Mouse (Mus musculus): ENCODE results near the gene Rnaseh1. TPM values are rescaled to one million over a fixed set of nuclear protein-coding genes. Genes with fewer than 3 reads are reported as not detected.
A peak's percentile ranks its signal among the peaks of the same experiment; 100 is the strongest.

Rnaseh1 gene
- total and polyA plus RNA-seq, 3 experiments, result 17.6 to 24.5 (median 17.8) TPM

- H3K27me3 ChIP-seq (ENCODE audit: insufficient read depth, low read length), result no peaks in the 10 kb centered on the region
- peaks cover 95% of the 10 kb centered on the region for H3K36me3 ChIP-seq (replicated peaks)
- peaks cover 3% of the 10 kb centered on the region; the same call in 1 of the 2 replicates for H3K4me1 ChIP-seq (ENCODE audit: insufficient read depth, low read depth, low read length)
- DNase-seq (ENCODE audit: low spot score) (peak; percentile 57), ATAC-seq (ENCODE audit: extremely low read depth, insufficient number of reproducible peaks, low FRiP score, poor library complexity, severe bottlenecking) (no peak)
- TF ChIP-seq POLR2AphosphoS5 (IDR thresholded peaks at IDR 0.05; ENCODE audit: insufficient replicate concordance, low read depth, low read length) (no peak), GATA2 (IDR thresholded peaks at IDR 0.05; ENCODE audit: borderline replicate concordance, low read depth, low read length) (no peak), GATA1 (IDR thresholded peaks at IDR 0.05; ENCODE audit: borderline replicate concordance, low read length) (no peak), TAL1 (conservative IDR thresholded peaks at IDR 0.05; ENCODE audit: low read depth, low read length) (no peak), CTCF (IDR thresholded peaks at IDR 0.05; ENCODE audit: low read depth, low read length) (peak; percentile 100)
- no peaks in the 10 kb centered on the region for H3K9me3 ChIP-seq (replicated peaks)
- H3K4me3 ChIP-seq (ENCODE audit: low read depth, low read length), result no peak overlapping the region
These were observed 50.3 kb downstream of the Rnaseh1 start for GRCm38 (mm10) chr12:28699656-28700055.

DNA sequence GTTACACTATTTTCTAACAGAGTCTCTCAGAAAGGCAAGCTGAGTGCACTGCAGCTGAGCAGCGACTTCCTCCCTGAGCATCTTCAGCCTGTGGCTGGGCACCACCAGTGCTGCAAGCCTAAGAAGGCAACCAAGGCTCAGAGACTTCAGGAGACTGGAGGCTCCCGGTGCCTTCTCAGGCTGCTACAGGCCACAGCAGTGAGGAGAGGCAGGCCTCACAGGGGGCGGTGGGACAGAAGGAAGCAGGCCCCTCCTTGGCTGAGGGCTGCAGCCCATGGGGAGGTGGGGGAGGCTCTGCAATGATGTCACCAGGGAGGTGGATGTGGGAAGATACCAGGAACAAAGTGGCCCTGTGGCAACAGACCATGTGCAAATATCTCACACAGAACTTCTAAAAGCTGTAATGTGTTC lies 50.7 kb downstream of the Rnaseh1 start:
- Histone ChIP-seq H3K36me3 (replicated peaks) (peaks cover 95% of the 10 kb centered on the region), H3K4me1 (ENCODE audit: insufficient read depth, low read depth, low read length) (peaks cover 3% of the 10 kb centered on the region; the same call in 1 of the 2 replicates)
- ATAC-seq (ENCODE audit: extremely low read depth, insufficient number of reproducible peaks, low FRiP score, poor library complexity, severe bottlenecking), result no peak

GRCm38 (mm10) chr12:28700561-28701025 lies 51.2 kb downstream of the Rnaseh1 start:
- no peak for TF ChIP-seq POLR2AphosphoS5 (IDR thresholded peaks at IDR 0.05; ENCODE audit: insufficient replicate concordance, low read depth, low read length)
- TF ChIP-seq TAL1 (conservative IDR thresholded peaks at IDR 0.05; ENCODE audit: low read depth, low read length), result no peak
- TF ChIP-seq GATA1 (IDR thresholded peaks at IDR 0.05; ENCODE audit: borderline replicate concordance, low read length), result no peak
- TF ChIP-seq GATA2 (IDR thresholded peaks at IDR 0.05; ENCODE audit: borderline replicate concordance, low read depth, low read length), result no peak
- TF ChIP-seq CTCF (IDR thresholded peaks at IDR 0.05; ENCODE audit: low read depth, low read length), result no peak
- no peaks in the 10 kb centered on the region for H3K27me3 ChIP-seq (ENCODE audit: insufficient read depth, low read length)

More for the DNA sequence above, 50.7 kb downstream of the Rnaseh1 start:
- Histone ChIP-seq H3K9me3 (replicated peaks) (no peaks in the 10 kb centered on the region), H3K4me3 (ENCODE audit: low read depth, low read length) (no peak overlapping the region), H3K27me3 (ENCODE audit: insufficient read depth, low read length) (no peaks in the 10 kb centered on the region)
- no peak for DNase-seq (ENCODE audit: low spot score)
- TF ChIP-seq TAL1 (conservative IDR thresholded peaks at IDR 0.05; ENCODE audit: low read depth, low read length) (no peak), CTCF (IDR thresholded peaks at IDR 0.05; ENCODE audit: low read depth, low read length) (no peak), POLR2AphosphoS5 (IDR thresholded peaks at IDR 0.05; ENCODE audit: insufficient replicate concordance, low read depth, low read length) (no peak), GATA1 (IDR thresholded peaks at IDR 0.05; ENCODE audit: borderline replicate concordance, low read length) (no peak), GATA2 (IDR thresholded peaks at IDR 0.05; ENCODE audit: borderline replicate concordance, low read depth, low read length) (no peak)

DNA sequence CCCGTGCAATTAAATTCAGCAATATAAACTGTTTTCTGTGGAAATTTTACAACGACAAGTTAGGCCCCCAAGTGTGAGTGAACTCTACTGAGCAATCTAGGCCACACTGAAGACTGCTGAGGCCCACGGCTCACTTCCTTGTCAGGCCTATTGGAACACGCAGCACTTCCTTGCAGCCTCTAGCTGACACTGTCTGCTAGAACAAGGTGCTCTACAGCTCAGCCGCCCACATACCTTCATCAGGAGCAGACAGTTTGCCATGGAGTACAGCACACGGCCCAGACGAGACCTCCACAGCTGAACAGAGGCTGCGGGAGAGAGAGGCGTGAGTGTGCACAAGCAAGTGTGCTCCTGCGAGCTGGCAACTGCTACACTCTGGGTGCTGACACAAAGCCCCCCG lies 51.9 kb downstream of the Rnaseh1 start:
- no peak for TF ChIP-seq GATA1 (IDR thresholded peaks at IDR 0.05; ENCODE audit: borderline replicate concordance, low read length)
- TF ChIP-seq CTCF (IDR thresholded peaks at IDR 0.05; ENCODE audit: low read depth, low read length), result no peak
- no peak for TF ChIP-seq TAL1 (conservative IDR thresholded peaks at IDR 0.05; ENCODE audit: low read depth, low read length)
- peaks cover 95% of the 10 kb centered on the region for H3K36me3 ChIP-seq (replicated peaks)

More at GRCm38 (mm10) chr12:28700561-28701025, 51.2 kb downstream of the Rnaseh1 start:
- Histone ChIP-seq H3K36me3 (replicated peaks) (peaks cover 95% of the 10 kb centered on the region), H3K4me3 (ENCODE audit: low read depth, low read length) (no peak overlapping the region), H3K4me1 (ENCODE audit: insufficient read depth, low read depth, low read length) (peaks cover 3% of the 10 kb centered on the region; the same call in 1 of the 2 replicates), H3K9me3 (replicated peaks) (no peaks in the 10 kb centered on the region)
- DNase-seq (ENCODE audit: low spot score) (no peak), ATAC-seq (ENCODE audit: extremely low read depth, insufficient number of reproducible peaks, low FRiP score, poor library complexity, severe bottlenecking) (no peak)

GRCm38 (mm10) chr12:28704381-28704780 lies 55.0 kb downstream of the Rnaseh1 start:
- Histone ChIP-seq H3K36me3 (replicated peaks) (peaks cover 95% of the 10 kb centered on the region), H3K9me3 (replicated peaks) (no peaks in the 10 kb centered on the region), H3K4me1 (ENCODE audit: insufficient read depth, low read depth, low read length) (peaks cover 3% of the 10 kb centered on the region; the same call in 1 of the 2 replicates), H3K27me3 (ENCODE audit: insufficient read depth, low read length) (no peaks in the 10 kb centered on the region), H3K4me3 (ENCODE audit: low read depth, low read length) (no peak overlapping the region)
- TF ChIP-seq GATA1 (IDR thresholded peaks at IDR 0.05; ENCODE audit: borderline replicate concordance, low read length) (no peak), POLR2AphosphoS5 (IDR thresholded peaks at IDR 0.05; ENCODE audit: insufficient replicate concordance, low read depth, low read length) (no peak), GATA2 (IDR thresholded peaks at IDR 0.05; ENCODE audit: borderline replicate concordance, low read depth, low read length) (no peak), TAL1 (conservative IDR thresholded peaks at IDR 0.05; ENCODE audit: low read depth, low read length) (no peak), CTCF (IDR thresholded peaks at IDR 0.05; ENCODE audit: low read depth, low read length) (no peak)
- DNase-seq (ENCODE audit: low spot score) (no peak), ATAC-seq (ENCODE audit: extremely low read depth, insufficient number of reproducible peaks, low FRiP score, poor library complexity, severe bottlenecking) (no peak)

More for the DNA sequence above, 51.9 kb downstream of the Rnaseh1 start:
- Histone ChIP-seq H3K27me3 (ENCODE audit: insufficient read depth, low read length) (no peaks in the 10 kb centered on the region), H3K4me1 (ENCODE audit: insufficient read depth, low read depth, low read length) (peaks cover 3% of the 10 kb centered on the region; the same call in 1 of the 2 replicates), H3K4me3 (ENCODE audit: low read depth, low read length) (no peak overlapping the region), H3K9me3 (replicated peaks) (no peaks in the 10 kb centered on the region)
- ATAC-seq (ENCODE audit: extremely low read depth, insufficient number of reproducible peaks, low FRiP score, poor library complexity, severe bottlenecking), result no peak
- no peak for DNase-seq (ENCODE audit: low spot score)

GRCm38 (mm10) chr12:28705204-28705603 lies 55.8 kb downstream of the Rnaseh1 start:
- no peaks in the 10 kb centered on the region for H3K27me3 ChIP-seq (ENCODE audit: insufficient read depth, low read length)
- no peak overlapping the region for H3K4me3 ChIP-seq (ENCODE audit: low read depth, low read length)
- no peak for DNase-seq (ENCODE audit: low spot score)
- TF ChIP-seq GATA1 (IDR thresholded peaks at IDR 0.05; ENCODE audit: borderline replicate concordance, low read length) (no peak), GATA2 (IDR thresholded peaks at IDR 0.05; ENCODE audit: borderline replicate concordance, low read depth, low read length) (no peak), CTCF (IDR thresholded peaks at IDR 0.05; ENCODE audit: low read depth, low read length) (no peak), TAL1 (conservative IDR thresholded peaks at IDR 0.05; ENCODE audit: low read depth, low read length) (no peak), POLR2AphosphoS5 (IDR thresholded peaks at IDR 0.05; ENCODE audit: insufficient replicate concordance, low read depth, low read length) (no peak)
- peaks cover 97% of the 10 kb centered on the region for H3K36me3 ChIP-seq (replicated peaks)
- H3K4me1 ChIP-seq (ENCODE audit: insufficient read depth, low read depth, low read length), result peaks cover 3% of the 10 kb centered on the region; the same call in 1 of the 2 replicates
- ATAC-seq (ENCODE audit: extremely low read depth, insufficient number of reproducible peaks, low FRiP score, poor library complexity, severe bottlenecking), result no peak
- no peaks in the 10 kb centered on the region for H3K9me3 ChIP-seq (replicated peaks)

All from G1E (cell line).